Mouse (Mus musculus): ENCODE results near the gene P2ry12. TPM values are rescaled to one million over a fixed set of nuclear protein-coding genes. Genes with fewer than 3 reads are reported as not detected.

Gene P2ry12
- total RNA-seq (2021) = 10 to 100 TPM; 58.1 to 64.3 TPM

GRCm38 (mm10) chr3:59262704-59263103, at the start of gene P2ry12:
Gene P2ry12 (minus strand): TSS chr3:59262871.
- intact Hi-C loops (cut with DNase I) = no loop called here
- no peak for DNase-seq (ENCODE audit: extremely low spot score in 1 of 2, low spot score in 2 of 2)

- intact Hi-C loops (cut with DNase I) = no loop called here
- DNase-seq (ENCODE audit: extremely low spot score in 1 of 2, low spot score in 2 of 2) = no peak
These were observed 42.8 kb upstream of the P2ry12 start for GRCm38 (mm10) chr3:59305518-59305917.

- intact Hi-C loops (cut with DNase I) = no loop called here
These were observed 42.3 kb upstream of the P2ry12 start for GRCm38 (mm10) chr3:59304944-59305343.

GRCm38 (mm10) chr3:59297653-59298052, 35.0 kb upstream of the P2ry12 start:
- DNase-seq (ENCODE audit: extremely low spot score in 1 of 2, low spot score in 2 of 2) = no peak
- intact Hi-C loops (cut with DNase I) = no loop called here

More at GRCm38 (mm10) chr3:59304944-59305343, 42.3 kb upstream of the P2ry12 start:
- no peak for DNase-seq (ENCODE audit: extremely low spot score in 1 of 2, low spot score in 2 of 2)

- intact Hi-C loops (cut with DNase I) = no loop called here
- no peak for DNase-seq (ENCODE audit: extremely low spot score in 1 of 2, low spot score in 2 of 2)
These were observed 34.0 kb upstream of the P2ry12 start for GRCm38 (mm10) chr3:59296563-59297130.

GRCm38 (mm10) chr3:59295699-59296562, 33.3 kb upstream of the P2ry12 start:
- intact Hi-C loops (cut with DNase I) = no loop called here
- no peak for DNase-seq (ENCODE audit: extremely low spot score in 1 of 2, low spot score in 2 of 2)

- intact Hi-C loops (cut with DNase I) = no loop called here
- DNase-seq (ENCODE audit: extremely low spot score in 1 of 2, low spot score in 2 of 2) = no peak
These were observed 30.9 kb upstream of the P2ry12 start for GRCm38 (mm10) chr3:59293437-59294199.

GRCm38 (mm10) chr3:59290551-59290950, 27.9 kb upstream of the P2ry12 start:
- intact Hi-C loops (cut with DNase I) = no loop called here
- no peak for DNase-seq (ENCODE audit: extremely low spot score in 1 of 2, low spot score in 2 of 2)

GRCm38 (mm10) chr3:59278620-59279019, 15.9 kb upstream of the P2ry12 start:
- intact Hi-C loops (cut with DNase I) = no loop called here
- no peak for DNase-seq (ENCODE audit: extremely low spot score in 1 of 2, low spot score in 2 of 2)

GRCm38 (mm10) chr3:59278254-59278533, 15.5 kb upstream of the P2ry12 start:
- no peak for DNase-seq (ENCODE audit: extremely low spot score in 1 of 2, low spot score in 2 of 2)
- intact Hi-C loops (cut with DNase I) = no loop called here

- intact Hi-C loops (cut with DNase I) = no loop called here
- DNase-seq (ENCODE audit: extremely low spot score in 1 of 2, low spot score in 2 of 2) = no peak
These were observed 15.0 kb upstream of the P2ry12 start for GRCm38 (mm10) chr3:59277502-59278253.

- intact Hi-C loops (cut with DNase I) = no loop called here
- DNase-seq (ENCODE audit: extremely low spot score in 1 of 2, low spot score in 2 of 2) = no peak
These were observed 8.1 kb upstream of the P2ry12 start for GRCm38 (mm10) chr3:59270811-59271210.

- no peak for DNase-seq (ENCODE audit: extremely low spot score in 1 of 2, low spot score in 2 of 2)
- intact Hi-C loops (cut with DNase I) = no loop called here
These were observed 1.3 kb upstream of the P2ry12 start for GRCm38 (mm10) chr3:59263988-59264387.

- DNase-seq (ENCODE audit: extremely low spot score in 1 of 2, low spot score in 2 of 2) = no peak
- intact Hi-C loops (cut with DNase I) = no loop called here
These were observed 746 bp upstream of the P2ry12 start for GRCm38 (mm10) chr3:59263417-59263816.

- intact Hi-C loops (cut with DNase I) = no loop called here
- no peak for DNase-seq (ENCODE audit: extremely low spot score in 1 of 2, low spot score in 2 of 2)
These were observed 780 bp downstream of the P2ry12 start for GRCm38 (mm10) chr3:59261709-59262472.

- DNase-seq (ENCODE audit: extremely low spot score in 1 of 2, low spot score in 2 of 2) = peak in 1 of 2 experiments; percentile 26
- intact Hi-C loops (cut with DNase I) = no loop called here
These were observed 1.9 kb downstream of the P2ry12 start for GRCm38 (mm10) chr3:59260745-59261144.

GRCm38 (mm10) chr3:59257740-59258664, 4.7 kb downstream of the P2ry12 start:
- DNase-seq (ENCODE audit: extremely low spot score in 1 of 2, low spot score in 2 of 2) = no peak
- intact Hi-C loops (cut with DNase I) = no loop called here
